Mouse (Mus musculus) C2C12 (cell line): ENCODE measurements around the gene Samm50.

Experiments
- CEBPB ChIP-seq: IDR thresholded peaks from one replicate; pipeline ENCODE4 v1.6.1; 2011; ENCODE audit warnings: low read depth, mild to moderate bottlenecking, control low read depth, moderate library complexity
- CTCF ChIP-seq: IDR thresholded peaks from one replicate; pipeline ENCODE4 v1.5.1; 2011; ENCODE audit not compliant: control insufficient read depth, insufficient read depth, insufficient read length
- MAX ChIP-seq: IDR thresholded peaks from one replicate; pipeline ENCODE4 v1.6.1; 2011; ENCODE audit warnings: mild to moderate bottlenecking, control low read depth
- MYOD1 ChIP-seq: IDR thresholded peaks from one replicate; pipeline ENCODE4 v1.6.1; 2011; ENCODE audit warnings: low read depth; ENCODE audit not compliant: control insufficient read depth, insufficient read length
- MYOG ChIP-seq: IDR thresholded peaks from one replicate; pipeline ENCODE4 v1.6.1; 2011; ENCODE audit not compliant: control insufficient read depth, insufficient read length; ENCODE audit errors: extremely low read depth
- USF1 ChIP-seq: IDR thresholded peaks from one replicate; pipeline ENCODE4 v1.6.1; 2011; ENCODE audit warnings: low read depth, mild to moderate bottlenecking, control low read depth, moderate library complexity

GRCm38 (mm10) chr15:84258602-84259355 is 66.7 kb downstream of the Samm50 start:
- TF ChIP-seq CTCF: no peak
- no peak for TF ChIP-seq MYOD1
- TF ChIP-seq USF1: no peak
- TF ChIP-seq MAX: no peak
- no peak for TF ChIP-seq CEBPB
- no peak for TF ChIP-seq MYOG
